Mouse (Mus musculus) heart, adult 9 months (tissue): ENCODE results near the gene Trip4.

Source experiments
- DNase-seq, 2 experiments: peaks; one replicate each; pipeline ENCODE4 v3.0.0; 2022; ENCODE audit warnings: low spot score in 2 of 2

Trip4 gene

DNA sequence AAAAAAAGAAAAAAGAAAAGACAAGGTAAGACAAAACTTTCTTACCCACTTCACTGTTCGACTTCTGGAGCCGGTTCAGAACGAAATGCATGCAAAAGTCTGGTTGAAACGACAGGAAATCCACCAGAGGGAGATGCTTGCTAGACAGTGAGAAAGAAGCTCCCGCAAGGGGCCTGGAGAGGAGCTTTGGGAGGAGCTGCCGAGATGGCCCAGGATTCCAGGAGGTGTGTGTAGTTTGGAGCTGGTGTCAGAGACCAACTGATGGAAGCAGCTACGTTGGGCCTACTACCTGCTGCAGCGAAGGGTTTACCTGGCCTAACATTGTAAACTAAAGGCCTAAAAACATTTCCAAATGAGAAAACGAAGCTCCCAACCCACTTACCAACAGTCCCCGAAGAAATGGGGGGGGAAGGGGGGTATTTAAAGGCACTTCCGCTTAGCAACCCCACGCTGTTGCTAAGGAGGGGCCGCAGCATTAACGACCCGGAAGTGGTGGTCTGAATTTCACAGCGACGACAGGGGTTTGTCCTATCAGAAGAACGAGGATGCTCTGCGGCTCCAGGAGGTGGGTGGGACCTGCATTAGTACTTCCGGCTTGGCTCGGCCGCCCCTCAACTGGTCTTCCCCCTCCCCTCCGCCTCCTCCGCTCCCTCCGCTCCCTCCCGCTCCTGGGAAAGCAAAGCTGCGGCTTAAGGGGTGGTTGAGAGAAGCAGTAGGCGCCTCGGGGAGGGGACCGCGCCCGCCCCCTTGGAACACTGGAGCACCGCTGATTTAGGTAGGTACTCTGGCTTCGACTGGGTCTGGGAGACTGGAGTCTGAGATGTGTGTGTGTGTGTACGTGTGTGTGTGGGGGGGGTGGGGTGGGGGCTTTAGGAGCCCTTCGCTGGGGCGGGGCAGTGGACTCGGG, at the start of gene Trip4, which contains the start of gene Csnk1g1:
Trip4 (minus strand) TSS at position 401 of the 907 bp plus-strand sequence.
Csnk1g1 (plus strand) TSS at position 531 of the 907 bp plus-strand sequence.
- DNase-seq = peak; percentile 97

DNA sequence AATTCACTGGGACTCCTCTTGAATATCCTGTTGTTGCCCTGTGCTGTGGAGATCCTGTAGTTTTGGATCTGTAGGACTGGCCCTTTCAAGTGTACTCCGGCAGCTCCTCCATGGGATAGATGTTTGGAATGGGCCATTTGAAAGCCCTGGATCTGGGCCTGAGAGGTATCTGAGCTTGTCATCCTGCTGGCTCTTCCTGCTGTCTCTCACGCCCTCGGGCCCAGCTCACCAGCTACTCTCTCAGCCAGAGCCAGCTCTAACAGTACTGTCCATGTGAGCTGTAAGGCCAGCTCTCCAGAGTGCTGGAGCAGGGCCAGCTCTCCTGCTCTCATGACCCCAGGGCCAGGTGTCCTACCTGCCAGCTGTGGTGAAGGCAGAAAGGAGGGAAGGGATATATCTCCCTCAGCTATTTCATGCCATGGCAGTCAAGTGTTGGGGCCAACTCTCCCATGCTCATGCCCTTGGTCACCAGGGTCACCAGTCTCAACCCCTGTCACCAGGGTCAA, 42.5 kb upstream of the Trip4 start:
- DNase-seq = no peak

DNA sequence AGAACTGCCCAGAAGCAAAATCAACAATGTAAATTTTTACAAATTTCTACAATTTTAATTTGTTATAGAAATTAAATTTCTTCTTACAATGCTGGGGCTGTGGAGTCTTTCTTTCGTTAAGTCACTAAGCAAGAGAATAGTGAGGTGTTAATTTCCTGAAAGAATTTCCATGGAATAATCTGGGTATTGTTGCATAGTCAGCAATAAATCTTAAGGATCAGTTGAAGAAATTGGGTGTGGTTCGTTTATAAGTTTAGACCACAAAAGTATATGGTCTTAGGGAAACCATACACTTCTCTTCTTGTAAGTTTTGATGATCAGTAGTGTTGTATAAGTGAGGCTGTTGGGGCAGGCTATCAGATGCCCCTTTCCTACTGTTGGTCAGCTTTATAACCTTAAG, 29.0 kb upstream of the Trip4 start:
- DNase-seq = no peak

DNA sequence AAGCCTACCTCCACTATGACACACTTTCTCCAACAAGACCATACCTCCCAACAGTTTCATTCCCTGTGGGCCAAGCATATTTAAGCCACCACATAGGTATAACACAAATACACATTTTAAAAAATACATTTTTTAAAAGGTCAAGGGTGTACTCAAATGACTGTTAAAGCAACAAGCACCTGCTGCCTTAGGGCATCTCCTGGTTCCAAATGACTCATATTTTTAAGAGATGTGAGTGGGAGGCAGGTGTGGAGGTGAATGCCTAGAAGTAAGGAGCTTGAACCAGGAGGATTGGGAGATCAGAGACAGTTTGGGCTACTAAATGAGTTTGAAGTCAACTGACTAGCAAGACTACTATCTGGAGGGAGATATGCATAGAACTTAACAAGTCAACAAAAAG, 21.2 kb upstream of the Trip4 start:
- DNase-seq = no peak

DNA sequence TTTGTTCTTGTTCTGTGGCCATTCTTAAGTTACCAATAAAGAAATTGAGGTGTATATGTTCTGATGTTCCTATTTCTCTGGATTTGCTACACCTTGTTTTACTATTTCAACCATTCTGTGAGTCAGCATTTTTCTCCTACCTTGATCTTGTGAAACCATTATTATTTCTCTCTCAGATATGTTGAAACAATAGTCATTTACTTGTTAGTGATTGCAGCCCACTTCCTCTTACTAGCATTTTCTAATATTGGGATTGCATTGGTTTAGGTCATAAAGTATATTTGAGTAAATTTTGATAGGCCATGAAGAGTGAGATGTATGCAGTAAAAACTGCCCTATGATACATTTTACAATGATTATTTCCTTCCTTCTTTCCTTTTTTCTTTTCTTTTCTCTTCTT, 19.9 kb upstream of the Trip4 start:
- no peak for DNase-seq

DNA sequence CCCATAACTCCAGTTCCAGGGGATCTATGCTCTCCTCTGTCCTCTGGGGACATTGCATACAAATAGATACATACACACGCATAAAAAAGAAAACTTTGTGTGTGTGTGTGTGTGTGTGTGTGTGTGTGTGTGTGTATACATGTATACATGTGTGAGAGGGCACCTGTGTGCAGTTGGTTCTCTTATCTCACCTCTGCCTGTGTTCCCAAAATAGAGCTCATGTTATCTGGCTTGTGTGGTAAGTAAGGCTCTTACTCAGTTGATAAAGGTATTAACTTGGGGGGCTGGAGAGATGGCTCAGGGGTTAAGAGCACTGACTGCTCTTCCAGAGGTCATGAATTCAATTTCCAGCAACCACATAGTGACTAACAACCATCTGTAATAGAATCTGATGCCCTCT, 8.4 kb upstream of the Trip4 start:
- no peak for DNase-seq

DNA sequence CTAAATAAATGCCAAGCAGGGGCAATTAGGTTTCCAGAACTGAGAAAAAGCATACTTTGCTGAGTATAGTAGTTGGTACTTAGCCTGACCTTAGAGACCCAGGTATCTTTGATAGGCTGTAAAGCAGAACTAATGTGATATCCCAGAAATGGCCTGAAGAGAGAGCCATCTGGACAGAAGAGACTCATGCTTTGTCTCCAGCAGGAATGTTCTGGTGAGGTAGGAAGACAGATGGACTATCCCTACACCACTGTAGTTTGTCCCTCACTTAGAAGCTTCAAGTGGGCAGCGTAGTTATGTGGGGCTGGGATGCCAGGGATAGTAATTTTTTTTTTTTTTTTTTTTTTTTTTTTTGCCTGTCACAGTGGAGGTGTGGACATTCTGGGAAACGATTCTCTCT, 5.4 kb upstream of the Trip4 start:
- no peak for DNase-seq

DNA sequence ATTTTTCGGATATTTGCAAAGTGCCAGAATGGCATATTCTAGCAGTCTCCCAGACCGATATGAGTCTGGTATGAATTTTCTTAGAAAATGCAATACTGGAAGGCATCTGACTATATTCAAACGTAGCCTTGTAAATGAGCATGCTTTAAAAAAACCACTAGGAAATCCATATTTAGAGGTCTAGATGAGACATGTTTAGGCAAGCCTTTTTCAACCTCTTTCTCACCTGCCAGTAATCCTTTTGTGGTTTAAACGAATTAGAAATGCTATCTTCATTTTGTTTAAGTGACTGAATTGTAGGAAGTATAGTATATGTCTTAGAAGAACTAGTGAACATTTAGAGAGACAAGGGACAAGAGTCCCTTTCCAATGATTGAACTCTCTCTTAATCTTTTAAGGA, 1.2 kb upstream of the Trip4 start:
- DNase-seq = no peak

DNA sequence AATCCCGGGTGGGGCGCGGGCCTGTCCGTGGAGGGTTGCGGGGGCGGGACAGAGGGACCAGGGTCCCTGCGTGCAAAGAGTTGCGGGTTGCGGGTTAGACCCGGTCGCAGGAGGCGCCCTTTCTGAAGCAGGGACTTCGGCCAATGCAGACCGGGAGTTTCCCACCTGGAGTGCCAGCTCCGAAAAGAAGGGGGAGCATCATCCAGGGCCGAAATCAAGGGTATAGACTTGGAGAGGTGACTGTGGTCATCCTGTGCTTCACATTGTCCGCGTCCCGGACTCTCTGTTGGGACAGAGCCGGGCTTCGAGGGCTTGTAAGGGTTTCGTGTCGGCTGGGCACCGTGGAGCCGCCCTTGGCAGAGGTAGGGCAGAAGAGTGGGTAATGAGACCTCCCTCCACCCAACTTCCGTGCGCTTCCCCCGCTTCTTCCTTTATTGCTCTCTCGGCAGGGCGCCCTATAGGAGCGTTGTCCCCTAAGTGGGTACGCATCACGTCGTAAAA, 757 bp upstream of the Trip4 start:
- DNase-seq = peak in 1 of 2 experiments; percentile 62

DNA sequence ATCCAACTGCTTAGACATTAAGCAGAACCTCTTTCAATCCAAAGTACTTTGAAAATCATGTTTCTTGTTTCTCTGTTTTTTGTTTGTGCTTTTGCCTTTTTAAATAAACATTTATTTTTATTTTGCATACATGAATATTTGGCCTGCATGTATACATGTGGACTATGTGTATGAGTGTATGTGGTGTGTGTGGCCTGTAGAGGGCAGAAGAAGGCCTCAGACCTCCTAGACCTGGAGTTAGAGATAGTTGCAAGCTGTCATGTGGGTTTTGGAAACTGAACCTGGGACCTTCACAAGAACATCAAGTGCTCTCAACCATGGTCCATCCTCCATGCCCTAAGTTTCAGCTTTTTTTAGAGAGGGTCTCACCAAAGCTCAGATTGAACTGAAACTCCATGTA, 5.2 kb downstream of the Trip4 start:
- DNase-seq = no peak

DNA sequence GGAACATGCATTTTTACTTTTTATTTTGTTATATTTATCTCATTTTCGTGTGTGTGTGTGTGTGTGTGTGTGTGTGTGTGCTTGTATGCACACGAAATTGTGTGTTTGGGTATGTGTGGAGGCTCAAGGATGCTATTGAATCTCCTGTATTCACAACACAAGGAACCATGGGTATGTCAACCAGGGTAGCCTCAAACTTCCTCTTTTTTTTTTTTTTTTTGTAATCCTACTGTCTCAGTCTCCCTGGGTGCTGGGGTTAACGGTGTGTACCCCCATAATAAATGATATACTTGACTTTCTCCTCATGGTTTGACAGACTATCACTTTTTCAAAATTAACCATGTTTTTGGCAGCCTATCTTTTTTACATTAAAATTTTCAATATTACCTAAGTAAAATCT, 5.7 kb downstream of the Trip4 start:
- no peak for DNase-seq

DNA sequence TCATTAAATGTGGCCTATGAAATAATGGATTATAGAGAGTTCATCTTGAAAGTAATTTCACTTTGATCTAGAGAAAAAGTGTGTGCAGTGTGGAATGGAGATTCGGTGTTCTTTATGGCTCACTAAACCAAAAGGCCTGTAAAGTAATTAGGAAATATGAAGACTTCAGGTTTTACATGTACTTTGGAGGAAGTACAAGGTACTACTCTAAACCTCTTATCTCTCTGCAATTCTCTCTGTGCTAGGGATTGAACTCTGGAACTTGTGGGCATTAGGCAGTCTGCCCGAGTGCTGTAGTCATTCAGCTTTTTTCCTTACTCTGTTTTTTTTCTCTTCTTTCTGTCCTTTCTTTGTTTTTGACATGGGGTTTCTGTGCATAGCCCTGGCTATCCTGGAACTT, 11.6 kb downstream of the Trip4 start:
- no peak for DNase-seq

DNA sequence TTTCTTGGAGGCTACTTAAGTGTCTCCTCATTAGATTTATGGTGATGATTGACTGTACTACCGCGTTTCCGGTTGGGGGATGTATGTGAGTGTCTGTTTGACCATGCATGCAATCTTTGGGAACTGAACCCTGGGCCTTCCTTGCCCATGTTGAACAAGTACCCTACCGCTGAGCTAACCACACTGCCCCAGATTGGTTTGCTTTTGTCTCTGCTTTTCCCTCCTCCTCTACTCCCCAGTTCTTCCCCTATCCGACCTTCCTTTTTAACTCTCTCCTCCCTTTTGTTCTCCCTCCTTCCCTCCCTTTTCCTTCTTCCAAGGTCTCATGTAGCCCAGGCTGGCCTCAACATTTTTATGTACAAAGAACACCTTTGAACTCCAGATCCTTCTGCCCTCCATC, 17.5 kb downstream of the Trip4 start:
- no peak for DNase-seq

DNA sequence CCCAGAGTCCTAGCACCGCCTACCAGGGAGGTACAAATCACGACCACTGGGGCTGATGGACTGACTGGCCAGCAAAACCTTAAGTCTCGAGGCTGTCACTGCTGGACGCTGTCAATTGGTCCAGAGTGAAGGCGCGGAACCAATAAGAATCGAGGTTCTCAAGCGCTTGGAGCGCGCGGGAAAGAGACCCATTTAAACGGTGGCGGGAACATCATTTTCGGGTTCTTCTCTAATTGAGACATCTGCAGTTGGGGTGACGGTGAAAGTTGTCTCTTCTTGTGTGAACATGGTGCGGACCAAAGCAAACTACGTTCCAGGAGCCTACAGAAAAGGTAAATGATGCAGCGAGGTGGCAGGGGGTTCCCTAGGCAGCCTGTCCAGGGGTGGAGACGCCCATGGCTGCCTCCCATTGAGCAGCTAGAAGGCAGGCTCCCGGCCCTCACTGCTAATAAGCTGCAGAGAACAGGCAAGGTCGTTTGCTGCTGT, 18.4 kb downstream of the Trip4 start, which contains the start of gene Pclaf:
Pclaf (plus strand) TSS at position 95 of the 486 bp plus-strand sequence.
- DNase-seq = peak; percentile 60 to 74

DNA sequence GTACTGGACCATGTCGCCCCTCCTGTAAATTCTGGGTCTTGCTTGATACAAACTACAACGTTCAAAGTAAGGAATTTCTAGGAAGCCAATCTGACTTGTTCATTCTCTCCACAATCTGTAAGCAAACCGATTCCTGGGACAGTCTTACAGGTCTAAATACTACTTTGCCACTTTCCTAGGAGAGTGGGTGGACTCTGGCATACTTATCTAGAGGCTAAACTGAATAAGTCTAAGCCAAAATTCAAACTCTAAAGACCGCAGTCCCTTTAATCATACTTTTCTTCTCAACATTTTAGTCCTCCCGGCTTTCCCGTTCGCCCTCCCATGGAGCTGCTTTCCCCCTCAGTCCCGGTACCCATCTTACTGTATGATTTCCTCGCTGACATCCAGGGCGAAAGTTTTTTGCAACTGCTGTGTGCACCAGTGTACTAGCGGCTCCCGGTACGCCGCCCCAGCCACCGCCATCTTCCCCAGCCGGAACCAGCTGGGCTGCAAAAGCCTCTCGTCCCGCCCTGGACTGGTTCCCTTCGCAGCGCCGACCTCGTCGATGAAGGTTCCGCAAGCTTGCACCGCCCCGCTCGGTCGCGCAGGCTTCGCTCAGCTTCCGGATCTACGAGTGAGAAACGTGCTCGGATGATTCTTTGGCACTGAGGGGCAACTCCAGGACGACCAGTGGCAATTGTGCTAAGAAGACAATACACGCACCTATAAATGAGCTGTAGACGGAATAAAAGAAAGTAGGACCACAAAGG, 23.9 kb downstream of the Trip4 start:
- peak; percentile 88 to 90 for DNase-seq

DNA sequence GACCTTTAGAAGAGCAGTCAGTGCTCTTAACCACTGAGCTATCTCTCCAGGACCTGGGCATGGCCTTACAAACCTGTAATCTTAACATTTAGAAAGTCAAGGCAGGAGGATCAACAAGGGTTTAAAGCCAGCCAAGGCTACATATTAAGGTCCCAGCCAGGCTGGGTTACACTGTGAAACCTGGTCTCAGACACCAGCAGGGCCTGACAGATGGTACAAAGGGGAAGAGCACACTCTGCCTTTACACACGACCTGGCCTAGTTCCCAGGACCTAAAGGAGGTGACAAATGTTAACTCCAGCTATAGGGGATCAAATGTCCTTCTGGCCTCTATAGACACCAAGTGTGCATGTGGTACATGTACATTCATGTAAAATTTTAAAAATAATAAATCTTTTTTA, 48.9 kb downstream of the Trip4 start:
- no peak for DNase-seq

DNA sequence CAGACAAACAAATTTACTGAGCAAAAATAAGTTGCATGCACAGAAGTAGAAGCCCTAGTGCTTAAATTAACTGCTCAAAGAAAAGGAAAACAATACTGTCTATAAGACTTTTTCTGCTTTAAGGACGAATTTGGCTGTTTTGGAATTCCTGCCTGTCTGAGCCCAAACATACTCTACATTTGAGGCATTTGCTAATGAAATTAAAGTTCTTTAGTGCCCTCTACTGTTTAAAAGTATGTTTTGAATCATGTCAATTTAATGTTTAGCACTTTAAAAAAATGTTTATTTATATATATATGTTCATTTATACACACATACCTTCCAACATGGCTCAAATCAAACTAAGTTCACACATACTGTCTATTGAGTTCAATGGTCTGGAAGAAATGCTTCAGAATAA, 58.4 kb downstream of the Trip4 start:
- no peak for DNase-seq

DNA sequence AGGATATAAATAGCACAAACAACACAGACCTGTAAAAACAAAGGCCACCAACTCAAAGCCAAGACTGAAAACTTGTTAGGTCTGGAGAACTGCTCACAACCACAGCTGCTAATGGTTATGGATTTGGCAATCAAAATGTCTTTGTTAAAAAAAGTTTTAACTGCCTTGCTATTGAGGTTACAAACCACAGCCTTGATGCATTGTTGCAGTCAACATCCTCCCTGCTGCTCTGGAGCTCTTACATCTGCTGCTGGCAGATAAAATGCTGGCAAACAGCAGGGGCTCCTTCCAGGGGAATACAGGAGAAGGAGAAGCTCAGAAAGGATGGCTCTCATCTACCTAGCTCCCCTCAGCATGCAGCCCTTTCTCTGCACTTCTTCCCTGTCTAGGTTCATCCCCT, 60.4 kb downstream of the Trip4 start:
- peak in 1 of 2 experiments; percentile 28 for DNase-seq

DNA sequence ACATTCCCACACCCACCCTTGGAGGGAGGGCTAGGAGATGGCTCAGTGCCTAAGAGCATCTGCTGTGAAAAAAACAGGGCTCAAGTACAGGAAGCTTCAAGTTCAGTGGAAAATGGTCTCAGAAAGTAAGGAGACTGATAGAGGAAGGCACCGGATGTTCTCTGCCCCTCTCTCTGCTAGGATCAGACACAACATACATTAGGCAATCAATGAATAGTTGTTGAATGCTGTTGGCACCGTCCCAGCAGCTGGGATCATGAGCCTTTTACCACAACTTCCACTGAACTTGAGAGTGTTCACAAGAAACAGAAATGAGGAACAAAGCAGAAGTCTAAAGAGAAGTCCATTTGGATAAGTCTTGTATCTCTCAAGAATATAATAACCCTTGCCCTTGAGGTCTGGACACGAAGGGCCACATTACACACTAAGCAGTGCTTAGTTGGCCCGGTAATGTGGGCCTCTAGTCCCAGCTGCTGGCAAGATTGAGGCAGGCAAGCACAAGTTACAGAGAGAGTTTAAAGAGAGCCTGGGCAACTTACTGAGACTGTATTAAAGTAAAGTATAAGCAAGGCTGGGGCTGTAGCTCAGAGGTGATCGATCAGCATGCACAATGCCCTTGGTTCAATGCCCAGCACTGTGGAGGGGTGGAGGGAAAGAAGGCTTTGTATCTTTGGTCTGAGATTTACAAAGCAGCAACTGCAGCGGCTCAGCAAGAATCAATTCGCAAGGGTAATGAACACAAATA, 64.0 kb downstream of the Trip4 start:
- DNase-seq = peak in 1 of 2 experiments; percentile 22

DNA sequence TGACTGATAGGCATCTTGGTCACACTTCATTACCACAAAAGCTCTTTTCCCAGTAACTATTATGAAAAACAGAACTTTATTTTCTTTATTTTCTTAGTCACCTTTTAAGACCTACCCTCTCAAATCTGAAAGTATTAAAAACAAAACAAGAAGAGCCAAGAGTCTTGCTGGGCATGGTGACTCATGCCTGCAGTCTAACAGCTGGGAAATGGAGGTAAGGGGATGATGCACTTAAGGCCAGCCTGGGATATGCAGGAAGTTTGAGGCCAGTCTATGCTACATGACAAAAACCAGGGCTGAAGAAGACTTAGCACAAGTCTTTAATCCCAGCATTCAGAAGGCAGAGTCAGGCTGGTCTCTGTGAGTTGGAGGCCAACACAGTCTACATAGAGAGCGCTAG, 68.8 kb downstream of the Trip4 start:
- no peak for DNase-seq

DNA sequence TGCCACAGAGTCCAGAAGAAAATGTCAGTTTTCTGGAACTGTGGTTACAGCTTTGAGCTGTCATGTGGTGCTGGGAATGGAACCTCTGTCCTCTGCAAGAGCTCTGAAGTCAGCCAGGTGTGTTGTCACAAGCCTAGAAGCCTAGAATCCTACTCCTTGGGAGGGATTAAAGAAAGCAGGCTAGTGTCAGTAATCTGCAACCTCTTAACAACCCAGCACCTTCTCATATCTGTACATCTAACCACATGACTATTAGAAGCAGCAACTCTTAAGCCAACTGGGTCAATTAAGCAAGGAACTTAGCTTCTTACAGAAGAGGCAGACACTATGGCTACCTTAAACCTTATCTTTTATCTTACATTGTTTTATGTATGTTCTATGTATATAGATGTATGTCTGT, 71.7 kb downstream of the Trip4 start:
- no peak for DNase-seq
